ENCODE assay signal across 11 mouse cellular contexts in the genomic region with DNA sequence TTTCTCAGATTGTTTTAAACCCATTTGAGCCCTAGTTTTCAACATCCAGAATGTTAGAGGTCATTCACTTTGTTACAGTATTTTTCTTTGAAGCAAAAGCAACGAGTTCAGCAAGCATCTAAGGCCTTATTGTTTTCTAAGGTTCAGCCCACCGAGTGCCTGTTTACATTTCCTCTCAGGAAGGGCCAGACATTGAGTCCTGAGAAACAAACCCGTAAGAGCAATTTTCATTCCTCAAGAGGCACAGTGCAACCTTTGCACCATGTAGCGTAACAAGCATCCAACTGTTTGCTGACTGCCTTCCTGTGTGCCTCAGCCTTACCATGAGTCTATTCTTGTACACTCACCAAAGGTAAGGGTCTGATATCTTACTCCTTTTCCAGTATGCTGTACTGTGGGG. TPM values are rescaled to one million over a fixed set of nuclear protein-coding genes. Genes with fewer than 3 reads are reported as not detected.
DNase-seq lines count a peak whose midpoint lies in the region; ATAC-seq lines count a peak whose summit lies in the region.
"Had no signal": no experiment of that assay in that cellular context is flagged by ENCODE, and none has a peak within 500 bp of the region (broad histone marks: within the 10 kb centered on the region; RNA-seq: fewer than 3 reads in every experiment).

A gene (plus strand): TSS at position 301 of the 400 bp plus-strand sequence.

- H3K4me1 ChIP-seq in forebrain, embryonic 15.5 days: no peaks in the 10 kb centered on the region
- peaks cover 3% of the 10 kb centered on the region; the same call in 1 of the 2 replicates for H3K4me1 ChIP-seq in midbrain, embryonic 16.5 days (ENCODE audit: control insufficient read depth, insufficient read depth, low read length)
- H3K4me1 ChIP-seq: heart, embryonic 15.5 days; intestine, embryonic 15.5 days; megakaryocyte, embryonic 14.5 days had no signal

- no peak within 1 kb of the TSS for H3K27ac ChIP-seq in forebrain, embryonic 15.5 days (replicated peaks)
- H3K27ac ChIP-seq in midbrain, embryonic 16.5 days (ENCODE audit: low read length): no peak within 1 kb of the TSS
- H3K27ac ChIP-seq: heart, embryonic 15.5 days; intestine, embryonic 15.5 days had no signal

- no peak for DNase-seq in layer of hippocampus, adult 8-10 months (ENCODE audit: low spot score in 2 of 2)
- DNase-seq in layer of hippocampus, adult 9-11 months: no peak
- no peak for DNase-seq in layer of hippocampus, postnatal 25 days (ENCODE audit: extremely low spot score in 1 of 2, low spot score in 1 of 2)
- no peak for DNase-seq in lung, postnatal 25 days (ENCODE audit: low spot score)
- no peak for DNase-seq in frontal cortex, postnatal 10 days (ENCODE audit: low spot score in 2 of 2)
- DNase-seq in cerebellum, adult 11-12 months: no peak

- H3K4me3 ChIP-seq in forebrain, embryonic 15.5 days: no peak within 1 kb of the TSS
- H3K4me3 ChIP-seq in midbrain, embryonic 16.5 days (ENCODE audit: low read depth, low read length): no peak within 1 kb of the TSS
- H3K4me3 ChIP-seq: heart, embryonic 15.5 days; intestine, embryonic 15.5 days; megakaryocyte, embryonic 14.5 days had no signal

- no peaks in the 10 kb centered on the region for H3K27me3 ChIP-seq in forebrain, embryonic 15.5 days
- no peaks in the 10 kb centered on the region; the same call in 1 of the 2 replicates for H3K27me3 ChIP-seq in midbrain, embryonic 16.5 days (ENCODE audit: control insufficient read depth, insufficient read depth, low read depth, low read length)
- H3K27me3 ChIP-seq: intestine, embryonic 15.5 days had no signal

- no peaks in the 10 kb centered on the region for H3K9me3 ChIP-seq in forebrain, embryonic 15.5 days
- no peaks in the 10 kb centered on the region for H3K9me3 ChIP-seq in midbrain, embryonic 16.5 days (replicated peaks; ENCODE audit: control insufficient read depth, low read length, poor library complexity, severe bottlenecking)
- H3K9me3 ChIP-seq: heart, embryonic 15.5 days; intestine, embryonic 15.5 days; megakaryocyte, embryonic 14.5 days had no signal

- ATAC-seq in forebrain, embryonic 15.5 days (replicated peaks): no peak
- ATAC-seq in midbrain, embryonic 16.5 days: no peak
- ATAC-seq: intestine, embryonic 15.5 days had no signal

- no peak within 1 kb of the TSS for H3K4me2 ChIP-seq in forebrain, embryonic 15.5 days (replicated peaks)
- no peak within 1 kb of the TSS for H3K4me2 ChIP-seq in midbrain, embryonic 16.5 days (ENCODE audit: low read length)
- H3K4me2 ChIP-seq: heart, embryonic 15.5 days; intestine, embryonic 15.5 days had no signal

- 56% methylated on average over 4 of the region's 4 CpGs for WGBS in forebrain, embryonic 15.5 days
- WGBS in midbrain, embryonic 16.5 days: 58% methylated on average over 4 of the region's 4 CpGs

- H3K9ac ChIP-seq in forebrain, embryonic 15.5 days (replicated peaks): no peak within 1 kb of the TSS
- no peak within 1 kb of the TSS for H3K9ac ChIP-seq in midbrain, embryonic 16.5 days (ENCODE audit: low read depth, low read length)
- H3K9ac ChIP-seq: heart, embryonic 15.5 days; intestine, embryonic 15.5 days had no signal

- no peaks in the 10 kb centered on the region for H3K36me3 ChIP-seq in forebrain, embryonic 15.5 days
- H3K36me3 ChIP-seq in midbrain, embryonic 16.5 days (ENCODE audit: control insufficient read depth, insufficient read depth, low read length): no peaks in the 10 kb centered on the region
- H3K36me3 ChIP-seq: heart, embryonic 15.5 days; intestine, embryonic 15.5 days had no signal

RNA-seq across cellular contexts. Expression of the gene that starts here (rescaled TPM):
- total RNA-seq in layer of hippocampus, adult 8-10 months (2022): 100 to 1,000 TPM; 288 to 395 (median 349) TPM
- 70.9 and 71.1 TPM in 2 replicates for polyA plus RNA-seq in forebrain, embryonic 15.5 days (2015; fragmentation: Nextera tagmentation; extraction: Ambion mirVana)
- total RNA-seq in layer of hippocampus, postnatal 25 days (2021): 100 to 1,000 TPM; 313 to 336 TPM
- polyA plus RNA-seq in midbrain, embryonic 16.5 days (2015; fragmentation: Nextera tagmentation; extraction: Ambion mirVana): 130 and 149 TPM in 2 replicates
